Mouse (Mus musculus) liver, postnatal 0 days (tissue): Measurements from ENCODE around the gene Glyctk. TPM values are rescaled to one million over a fixed set of nuclear protein-coding genes. Genes with fewer than 3 reads are reported as not detected.

Experiments
- ATAC-seq: fragments of 200-750 bp; cut with Nextera tagmentation; 2 replicates; pipeline ENCODE4 v1.8.0; 2017; ENCODE audit warnings: mild to moderate bottlenecking, moderate library complexity
- DNase-seq: peaks from one replicate; pipeline ENCODE4 v3.0.0-alpha.2; 2016
- H3K27ac ChIP-seq: fragments of 300-500 bp; sonication (generic); 2 replicates; pipeline ENCODE4 v1.5.1; 2014; ENCODE audit warnings: antibody characterized with exemption, moderate library complexity, mild to moderate bottlenecking, low read depth
- H3K27me3 ChIP-seq: fragments of 300-500 bp; sonication (generic); 2 replicates; pipeline ENCODE4 v1.6.1; 2014; ENCODE audit warnings: low read length, control low read depth, mixed read lengths; ENCODE audit not compliant: insufficient read depth
- H3K36me3 ChIP-seq: fragments of 300-500 bp; sonication (generic); replicated peaks from 2 replicates; pipeline ENCODE4 v1.6.1; 2014; ENCODE audit warnings: mild to moderate bottlenecking, control low read depth, low read length, moderate library complexity, mixed read lengths; ENCODE audit not compliant: insufficient read depth
- H3K4me1 ChIP-seq: fragments of 300-500 bp; sonication (generic); 2 replicates; pipeline ENCODE4 v1.6.1; 2014; ENCODE audit warnings: antibody characterized with exemption, mild to moderate bottlenecking, control low read depth; ENCODE audit not compliant: insufficient read depth
- H3K4me2 ChIP-seq: fragments of 300-500 bp; sonication (generic); 2 replicates; pipeline ENCODE4 v1.6.1; 2014; ENCODE audit warnings: low read depth, mild to moderate bottlenecking, low read length, moderate library complexity, mixed read lengths
- H3K4me3 ChIP-seq: fragments of 300-500 bp; sonication (generic); 2 replicates; pipeline ENCODE4 v1.5.1; 2014; ENCODE audit warnings: low read depth, low read length
- H3K9ac ChIP-seq: fragments of 300-500 bp; sonication (generic); replicated peaks from 2 replicates; pipeline ENCODE4 v1.6.1; 2014; ENCODE audit warnings: mild to moderate bottlenecking, moderate library complexity
- H3K9me3 ChIP-seq: fragments of 300-500 bp; sonication (generic); 2 replicates; pipeline ENCODE4 v1.6.1; 2016; ENCODE audit warnings: mild to moderate bottlenecking, control low read depth, low read length, mixed read lengths
- CTCF ChIP-seq: sonication (generic); IDR thresholded peaks from 2 replicates; pipeline ENCODE4 v1.5.1; 2016; ENCODE audit warnings: antibody characterized with exemption, low read depth
- EP300 ChIP-seq: IDR thresholded peaks from 2 replicates; pipeline ENCODE4 v1.6.1; 2016; ENCODE audit warnings: antibody characterized with exemption, low read depth, mild to moderate bottlenecking
- WGBS: fragments of 180-500 bp; shearing (Covaris S2); extraction: QIAGEN DNeasy Blood & Tissue Kit; methylation state at CpG from one replicate; pipeline ENCODE4 v1.1.7; 2014; ENCODE audit not compliant: insufficient replicate concordance; 5-methylcytosine and 5-hydroxymethylcytosine counted together
- polyA plus RNA-seq: library from polyadenylated mRNA; unstranded; fragments of >200 nt; fragmentation: Nextera tagmentation; extraction: Ambion mirVana; gene quantifications from 2 replicates; pipeline ENCODE4 v1.2.1, GENCODE M21; 2015

The Glyctk gene
- polyA plus RNA-seq, 1 experiment from 2014 or later = 46.5 TPM

DNA sequence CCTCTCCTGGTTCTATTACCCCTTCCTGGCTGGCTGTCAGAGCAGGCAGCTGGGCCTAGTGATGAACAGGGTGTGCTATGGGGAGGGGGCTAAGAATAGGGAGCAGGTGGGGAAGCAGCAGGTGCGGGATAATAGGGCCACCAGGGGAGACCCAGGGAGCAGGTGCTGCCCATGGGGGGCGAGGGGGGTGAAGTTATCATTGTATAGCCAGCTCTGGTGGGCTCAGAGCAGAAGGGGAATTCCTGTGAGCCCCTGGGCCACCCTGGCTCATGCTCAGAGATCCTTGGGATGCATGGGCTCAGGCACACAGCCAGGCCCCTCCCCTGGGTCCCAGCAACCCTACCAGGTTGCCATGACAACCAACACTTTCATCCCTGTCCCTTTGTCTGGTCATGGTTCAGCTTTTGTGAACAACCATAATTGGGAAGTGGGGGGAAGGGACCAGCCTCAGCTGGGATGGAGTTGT lies 31.1 kb downstream of the Glyctk start:
- no peak overlapping the region for H3K4me2 ChIP-seq
- no peak overlapping the region for H3K27ac ChIP-seq
- H3K36me3 ChIP-seq = no peaks in the 10 kb centered on the region
- H3K4me1 ChIP-seq = no peaks in the 10 kb centered on the region
- H3K4me3 ChIP-seq = no peak overlapping the region
- H3K9ac ChIP-seq = no peak overlapping the region
- WGBS = 38% methylated on average over 2 of the region's 2 CpGs
- DNase-seq (no peak), ATAC-seq (no peak)
- no peaks in the 10 kb centered on the region for H3K27me3 ChIP-seq
- H3K9me3 ChIP-seq = no peaks in the 10 kb centered on the region
- no peak for TF ChIP-seq EP300
- no peak for TF ChIP-seq CTCF

DNA sequence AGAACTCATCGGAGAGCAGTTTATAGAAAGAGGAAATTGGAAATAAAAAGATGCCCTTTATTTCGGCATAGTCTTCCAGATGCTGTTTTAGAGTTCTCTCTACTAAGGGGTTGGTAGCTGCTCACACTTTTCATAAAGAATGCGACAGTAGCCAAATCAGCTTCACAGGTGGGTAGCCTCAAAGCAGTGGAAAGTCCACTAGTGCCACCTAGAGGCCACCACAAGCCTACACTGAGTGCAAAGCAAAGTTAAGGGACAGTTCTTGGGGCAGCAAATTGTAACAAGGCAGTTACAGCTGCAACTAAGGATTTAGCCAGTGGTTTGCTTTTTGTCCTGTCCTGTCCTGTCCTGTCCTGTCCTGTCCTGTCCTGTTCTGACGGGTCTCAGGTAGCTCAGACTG lies 34.3 kb downstream of the Glyctk start:
- Histone ChIP-seq H3K27me3 (no peaks in the 10 kb centered on the region), H3K4me1 (no peaks in the 10 kb centered on the region), H3K27ac (no peak overlapping the region), H3K4me2 (no peak overlapping the region), H3K9me3 (no peaks in the 10 kb centered on the region), H3K4me3 (no peak overlapping the region), H3K36me3 (no peaks in the 10 kb centered on the region), H3K9ac (no peak overlapping the region)
- no peak for DNase-seq
- WGBS = 46% methylated on average over 4 of the region's 4 CpGs
- no peak for ATAC-seq
- TF ChIP-seq CTCF = peak; percentile 70
- TF ChIP-seq EP300 = no peak

DNA sequence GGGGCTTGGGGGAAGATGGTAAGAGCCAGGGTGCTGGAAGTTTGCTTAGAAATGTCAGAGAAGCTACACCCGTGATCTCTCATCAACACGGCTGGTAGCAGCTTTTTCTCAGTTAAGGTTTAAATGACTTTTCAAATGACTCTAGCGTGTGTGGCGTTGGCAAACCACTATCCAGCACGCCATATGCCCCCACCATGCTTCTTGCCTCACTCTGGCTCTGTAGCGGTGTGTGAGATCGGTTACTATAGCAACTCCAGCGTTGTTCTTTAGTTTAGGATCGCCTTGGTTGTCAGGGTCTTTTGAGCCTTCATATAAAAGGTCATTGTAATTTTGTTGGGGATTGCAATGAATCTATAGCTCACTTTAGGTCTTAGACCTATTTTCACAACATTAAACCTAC lies 38.9 kb downstream of the Glyctk start:
- Histone ChIP-seq H3K27ac (no peak overlapping the region), H3K4me1 (no peaks in the 10 kb centered on the region), H3K4me2 (no peak overlapping the region), H3K4me3 (no peak overlapping the region), H3K9me3 (no peaks in the 10 kb centered on the region), H3K9ac (no peak overlapping the region), H3K27me3 (no peaks in the 10 kb centered on the region), H3K36me3 (no peaks in the 10 kb centered on the region)
- DNase-seq (no peak), ATAC-seq (no peak)
- 75% methylated on average over 9 of the region's 9 CpGs for WGBS
- no peak for TF ChIP-seq EP300
- no peak for TF ChIP-seq CTCF

DNA sequence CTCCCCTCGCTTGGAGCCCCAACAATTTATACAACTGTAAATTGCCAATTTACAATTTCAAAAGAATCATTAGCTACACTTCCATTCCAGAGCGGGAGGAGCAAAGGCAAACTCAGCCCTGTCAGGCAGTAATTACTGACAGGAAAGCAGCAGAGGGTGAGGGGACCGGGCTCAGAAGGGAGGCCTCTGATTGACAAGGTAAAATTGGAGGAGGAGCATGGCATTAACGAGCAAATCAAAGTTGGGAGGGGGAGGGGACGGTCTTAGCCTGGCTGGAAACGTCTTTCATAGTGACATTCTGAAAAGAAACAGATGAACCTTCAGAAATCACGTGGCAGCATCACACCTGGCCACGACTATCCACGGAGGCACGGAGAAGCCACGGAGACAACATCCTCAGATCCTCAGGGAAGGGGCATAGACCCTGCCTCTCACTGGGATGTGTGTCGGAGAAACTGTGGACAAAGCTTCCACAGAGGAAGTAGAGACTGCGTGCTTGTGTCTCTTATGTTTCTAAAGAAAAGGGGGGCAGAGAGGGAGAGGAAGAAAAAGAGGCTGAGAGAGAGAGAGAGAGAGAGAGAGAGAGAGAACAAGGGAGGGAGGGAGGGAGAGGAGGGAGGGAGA lies 42.0 kb downstream of the Glyctk start:
- H3K4me1 ChIP-seq = no peaks in the 10 kb centered on the region

DNA sequence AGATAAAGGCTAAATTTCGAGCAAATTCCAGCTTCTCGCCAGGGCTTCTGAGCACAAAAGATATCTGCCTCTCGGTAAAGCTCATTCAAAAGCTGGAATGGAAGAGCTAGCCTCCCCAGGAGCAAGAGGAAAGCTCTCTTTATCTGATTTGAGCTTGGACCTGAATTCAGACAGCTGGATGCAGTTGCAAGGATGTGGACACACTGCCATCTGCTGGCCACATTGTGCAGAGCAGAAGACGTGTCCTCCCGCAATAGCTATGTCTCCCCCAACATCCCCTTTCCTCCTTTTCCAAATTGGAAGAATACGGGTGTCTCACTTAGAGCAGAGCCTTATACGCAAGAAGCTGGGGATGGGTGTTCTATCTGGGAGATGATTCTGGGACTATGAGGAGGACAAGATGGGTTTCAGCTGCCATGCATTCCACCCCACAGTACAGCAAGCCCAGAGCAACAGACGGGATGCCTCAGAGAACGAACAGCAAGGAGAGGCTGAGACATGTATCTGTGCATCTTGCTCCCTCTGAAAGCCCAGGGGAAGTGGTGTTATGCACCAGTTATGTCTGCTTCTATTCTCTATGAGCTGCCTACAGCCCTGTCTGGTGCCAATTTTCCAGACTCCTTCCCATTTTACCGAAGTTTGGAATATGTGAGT lies 45.0 kb downstream of the Glyctk start:
- Histone ChIP-seq H3K27ac (no peak overlapping the region), H3K4me1 (no peaks in the 10 kb centered on the region), H3K27me3 (no peaks in the 10 kb centered on the region), H3K9ac (no peak overlapping the region), H3K9me3 (peaks cover 8% of the 10 kb centered on the region; the same call in 1 of the 2 replicates), H3K4me2 (no peak overlapping the region), H3K4me3 (no peak overlapping the region), H3K36me3 (no peaks in the 10 kb centered on the region)
- TF ChIP-seq CTCF = peak; percentile 82
- no peak for TF ChIP-seq EP300
- WGBS = 31% methylated on average over 10 of the region's 10 CpGs
- peak; percentile 53 for ATAC-seq
- peak; percentile 73 for DNase-seq

More for the DNA sequence above, 42.0 kb downstream of the Glyctk start:
- WGBS = 40% methylated on average over 13 of the region's 13 CpGs
- Histone ChIP-seq H3K4me3 (no peak overlapping the region), H3K4me2 (no peak overlapping the region), H3K9me3 (peaks cover 6% of the 10 kb centered on the region; the same call in 1 of the 2 replicates), H3K27me3 (no peaks in the 10 kb centered on the region), H3K27ac (no peak overlapping the region), H3K36me3 (no peaks in the 10 kb centered on the region), H3K9ac (no peak overlapping the region)
- TF ChIP-seq EP300 (no peak), CTCF (no peak)
- ATAC-seq (no peak), DNase-seq (no peak)

DNA sequence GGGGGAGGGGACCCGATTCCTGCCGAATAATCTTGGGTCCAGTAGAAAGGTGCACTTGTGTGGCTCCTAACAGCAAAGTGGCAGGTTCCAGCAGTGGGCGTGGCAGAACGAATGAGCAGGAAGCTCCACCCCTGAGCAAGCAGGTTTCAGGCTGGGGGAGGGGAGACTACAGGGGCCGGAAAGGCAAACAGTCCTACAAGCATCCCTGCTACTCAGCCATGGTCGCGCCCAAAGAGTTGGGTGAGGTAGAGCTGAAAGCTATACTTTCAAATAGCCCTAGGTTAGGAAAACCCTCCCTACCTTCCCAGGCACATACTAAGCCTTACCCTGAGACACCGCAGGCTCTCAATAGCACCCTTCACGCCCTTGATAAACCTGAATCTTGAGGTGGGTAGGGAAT lies 51.7 kb downstream of the Glyctk start:
- H3K9ac ChIP-seq = no peak overlapping the region
- no peaks in the 10 kb centered on the region for H3K27me3 ChIP-seq
- H3K27ac ChIP-seq = no peak overlapping the region
- no peaks in the 10 kb centered on the region for H3K4me1 ChIP-seq
- H3K4me3 ChIP-seq = no peak overlapping the region
- H3K36me3 ChIP-seq = no peaks in the 10 kb centered on the region
- DNase-seq = no peak
- ATAC-seq = no peak
- 0 out of 2 replicates have a peak, but pooled peaks cover 6% of the 10 kb centered on the region for H3K9me3 ChIP-seq
- WGBS = 76% methylated on average over 9 of the region's 9 CpGs
- H3K4me2 ChIP-seq = no peak overlapping the region
- TF ChIP-seq EP300 (no peak), CTCF (no peak)
